Mouse (Mus musculus): Measurements from ENCODE around the gene Tex2. TPM values are rescaled to one million over a fixed set of nuclear protein-coding genes. Genes with fewer than 3 reads are reported as not detected.
A peak's percentile ranks its signal among the peaks of the same experiment; 100 is the strongest.

Tex2 gene
- polyA plus RNA-seq, 1 experiment from 2014 or later, result 37.5 TPM

DNA sequence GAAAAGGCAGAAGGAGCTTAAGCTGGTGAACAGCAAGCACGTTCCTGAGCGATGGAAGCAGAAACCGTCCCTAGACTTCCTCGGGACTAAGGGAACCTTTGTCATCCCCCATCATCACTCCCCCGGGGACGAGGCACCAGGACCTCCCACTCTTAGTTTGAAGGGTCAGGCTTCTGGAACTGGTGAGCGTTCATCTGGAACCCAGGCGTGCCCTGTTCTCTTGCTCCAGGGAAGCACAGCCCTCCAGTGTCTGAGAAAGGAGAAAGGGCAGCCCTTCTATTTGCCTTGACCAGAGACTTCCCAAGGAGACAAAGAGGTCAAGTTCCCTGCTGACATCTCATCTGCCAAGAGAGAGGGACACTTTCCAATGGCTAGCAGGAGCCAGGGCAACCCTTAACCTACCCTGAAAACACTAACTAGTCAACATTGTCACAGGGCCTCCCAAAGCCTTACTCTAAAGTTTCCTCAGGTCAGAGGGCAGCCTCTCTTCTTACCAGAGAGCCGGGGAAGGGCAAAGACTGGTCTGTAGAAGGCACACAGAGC is 80.9 kb downstream of the Tex2 start:
- Histone ChIP-seq H3K27ac (ENCODE audit: low read length) (no peak overlapping the region), H3K4me2 (ENCODE audit: low read length) (no peak overlapping the region), H3K27me3 (ENCODE audit: control insufficient read depth, insufficient read depth, low read depth, low read length) (no peaks in the 10 kb centered on the region), H3K9ac (ENCODE audit: low read depth, low read length) (no peak overlapping the region), H3K36me3 (ENCODE audit: control insufficient read depth, insufficient read depth, low read length) (no peaks in the 10 kb centered on the region; the same call in 1 of the 2 replicates), H3K9me3 (replicated peaks; ENCODE audit: control insufficient read depth, low read length, poor library complexity, severe bottlenecking) (no peaks in the 10 kb centered on the region), H3K4me3 (ENCODE audit: low read depth, low read length) (no peak overlapping the region), H3K4me1 (ENCODE audit: control insufficient read depth, insufficient read depth, low read length) (peaks cover 10% of the 10 kb centered on the region)
- 63% methylated on average over 9 of the region's 9 CpGs for WGBS
- no peak for ATAC-seq

DNA sequence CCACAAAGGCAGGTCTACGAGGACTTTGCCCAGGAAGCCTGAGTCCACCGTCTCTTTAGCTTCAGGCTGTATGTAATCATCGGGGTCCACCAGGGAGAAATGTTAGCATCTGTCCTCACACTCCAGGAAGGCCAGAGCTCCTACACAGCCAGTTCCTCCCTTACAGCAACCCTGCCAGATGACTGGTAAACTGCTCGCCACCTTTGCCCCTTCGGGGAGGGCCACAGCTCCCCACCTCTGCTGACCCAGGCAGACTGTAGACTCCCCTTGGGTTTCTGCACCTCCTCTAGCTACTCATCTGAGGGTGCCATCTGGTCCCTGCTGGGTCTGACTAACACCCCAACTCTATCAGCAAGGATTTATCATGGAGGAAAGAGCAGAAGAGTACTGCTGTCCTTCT is 83.4 kb downstream of the Tex2 start:
- no peaks in the 10 kb centered on the region for H3K4me1 ChIP-seq (ENCODE audit: control insufficient read depth, insufficient read depth, low read length)
- H3K27ac ChIP-seq (ENCODE audit: low read length), result no peak overlapping the region
- no peak overlapping the region for H3K4me2 ChIP-seq (ENCODE audit: low read length)
- H3K36me3 ChIP-seq (ENCODE audit: control insufficient read depth, insufficient read depth, low read length), result no peaks in the 10 kb centered on the region; the same call in 1 of the 2 replicates
- WGBS, result 80% methylated on average over 5 of the region's 5 CpGs
- no peak overlapping the region for H3K4me3 ChIP-seq (ENCODE audit: low read depth, low read length)
- no peak for ATAC-seq
- no peaks in the 10 kb centered on the region for H3K9me3 ChIP-seq (replicated peaks; ENCODE audit: control insufficient read depth, low read length, poor library complexity, severe bottlenecking)
- H3K9ac ChIP-seq (ENCODE audit: low read depth, low read length), result no peak overlapping the region
- no peaks in the 10 kb centered on the region for H3K27me3 ChIP-seq (ENCODE audit: control insufficient read depth, insufficient read depth, low read depth, low read length)

DNA sequence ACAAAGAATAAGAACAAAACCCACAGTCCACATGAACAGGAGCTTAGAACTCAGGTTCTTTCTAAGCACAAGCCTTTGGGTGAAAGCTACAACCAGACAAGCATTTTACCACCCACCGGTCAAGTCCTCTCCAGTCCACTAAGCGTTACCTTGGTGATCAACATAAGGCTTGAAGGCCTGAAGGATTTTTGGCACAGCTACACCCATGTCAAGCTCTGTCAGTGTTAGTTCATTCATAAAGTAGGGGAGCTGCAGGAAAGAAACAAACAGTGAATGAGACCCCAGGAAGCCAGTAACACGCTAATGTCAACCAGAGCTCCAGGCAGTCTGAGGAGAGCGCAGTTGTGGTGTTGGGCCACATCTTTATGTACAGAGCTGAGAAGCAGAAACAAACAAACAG is 84.1 kb downstream of the Tex2 start:
- Histone ChIP-seq H3K4me1 (ENCODE audit: control insufficient read depth, insufficient read depth, low read length) (no peaks in the 10 kb centered on the region), H3K9ac (ENCODE audit: low read depth, low read length) (no peak overlapping the region), H3K9me3 (replicated peaks; ENCODE audit: control insufficient read depth, low read length, poor library complexity, severe bottlenecking) (no peaks in the 10 kb centered on the region), H3K27ac (ENCODE audit: low read length) (no peak overlapping the region), H3K36me3 (ENCODE audit: control insufficient read depth, insufficient read depth, low read length) (no peaks in the 10 kb centered on the region; the same call in 1 of the 2 replicates), H3K4me3 (ENCODE audit: low read depth, low read length) (no peak overlapping the region), H3K27me3 (ENCODE audit: control insufficient read depth, insufficient read depth, low read depth, low read length) (no peaks in the 10 kb centered on the region), H3K4me2 (ENCODE audit: low read length) (no peak overlapping the region)
- WGBS, result 54% methylated on average over 4 of the region's 4 CpGs
- no peak for ATAC-seq

DNA sequence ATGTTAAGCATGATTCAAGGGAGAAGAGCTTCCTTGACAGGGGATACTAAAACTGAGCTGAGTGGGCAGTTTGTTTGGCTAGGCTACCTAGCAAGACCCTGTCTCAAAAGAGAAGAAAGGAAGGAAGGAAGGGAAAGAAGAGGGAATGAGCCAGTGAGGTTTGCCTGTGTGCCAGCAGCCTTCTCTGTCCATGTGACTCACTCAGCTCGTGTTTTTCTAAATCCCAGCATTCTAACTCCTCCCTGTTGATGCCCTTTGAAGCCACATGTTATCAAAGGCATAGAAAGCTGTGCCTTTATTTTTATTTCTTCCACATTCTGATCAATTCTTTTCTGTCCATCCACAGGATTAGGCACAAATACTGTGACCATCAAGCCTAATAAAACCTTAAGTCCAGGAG is 85.3 kb downstream of the Tex2 start:
- 6% methylated on average over 1 of the region's 1 CpGs for WGBS
- ATAC-seq, result no peak

DNA sequence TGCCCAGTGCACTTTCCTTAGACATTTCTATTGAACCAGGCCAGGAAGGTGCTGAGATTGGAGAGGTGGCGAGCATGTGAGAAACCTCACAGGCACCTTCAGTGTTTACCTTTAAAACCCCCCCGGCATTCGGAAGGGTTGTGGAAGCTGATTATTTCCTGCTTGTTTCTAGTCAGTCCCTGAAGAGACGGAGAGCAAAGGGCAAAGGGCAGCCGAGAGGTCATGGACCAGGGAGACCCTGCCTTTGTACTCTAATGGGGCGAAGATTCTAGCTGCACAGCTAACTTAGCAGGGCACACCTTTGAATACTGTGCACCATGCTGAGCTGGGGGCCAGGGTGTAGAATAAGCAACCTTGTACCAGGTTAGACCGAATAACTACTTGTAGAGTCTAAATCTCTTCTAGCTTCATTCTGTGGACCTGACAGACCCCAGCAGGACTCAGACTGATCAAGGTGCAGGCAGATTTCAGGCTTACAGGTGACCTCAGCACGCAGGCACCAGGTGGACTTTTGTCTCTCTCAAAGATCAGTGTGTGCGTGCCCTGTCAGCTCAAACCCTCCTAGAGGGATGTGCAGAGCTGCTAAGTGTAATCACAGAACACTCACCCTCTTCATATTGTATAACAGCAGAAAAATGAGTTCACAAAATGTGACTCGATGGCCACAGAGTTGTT is 85.9 kb downstream of the Tex2 start:
- Histone ChIP-seq H3K36me3 (ENCODE audit: control insufficient read depth, insufficient read depth, low read length) (no peaks in the 10 kb centered on the region; the same call in 1 of the 2 replicates), H3K9ac (ENCODE audit: low read depth, low read length) (no peak overlapping the region), H3K27ac (ENCODE audit: low read length) (no peak overlapping the region), H3K4me2 (ENCODE audit: low read length) (no peak overlapping the region), H3K4me1 (ENCODE audit: control insufficient read depth, insufficient read depth, low read length) (no peaks in the 10 kb centered on the region), H3K4me3 (ENCODE audit: low read depth, low read length) (no peak overlapping the region), H3K9me3 (replicated peaks; ENCODE audit: control insufficient read depth, low read length, poor library complexity, severe bottlenecking) (no peaks in the 10 kb centered on the region), H3K27me3 (ENCODE audit: control insufficient read depth, insufficient read depth, low read depth, low read length) (no peaks in the 10 kb centered on the region)
- 38% methylated on average over 10 of the region's 10 CpGs for WGBS
- no peak for ATAC-seq

More for the DNA sequence above, 85.3 kb downstream of the Tex2 start:
- Histone ChIP-seq H3K4me2 (ENCODE audit: low read length) (no peak overlapping the region), H3K27ac (ENCODE audit: low read length) (no peak overlapping the region), H3K9me3 (replicated peaks; ENCODE audit: control insufficient read depth, low read length, poor library complexity, severe bottlenecking) (no peaks in the 10 kb centered on the region), H3K9ac (ENCODE audit: low read depth, low read length) (no peak overlapping the region), H3K4me3 (ENCODE audit: low read depth, low read length) (no peak overlapping the region), H3K36me3 (ENCODE audit: control insufficient read depth, insufficient read depth, low read length) (no peaks in the 10 kb centered on the region; the same call in 1 of the 2 replicates), H3K27me3 (ENCODE audit: control insufficient read depth, insufficient read depth, low read depth, low read length) (no peaks in the 10 kb centered on the region), H3K4me1 (ENCODE audit: control insufficient read depth, insufficient read depth, low read length) (no peaks in the 10 kb centered on the region)

DNA sequence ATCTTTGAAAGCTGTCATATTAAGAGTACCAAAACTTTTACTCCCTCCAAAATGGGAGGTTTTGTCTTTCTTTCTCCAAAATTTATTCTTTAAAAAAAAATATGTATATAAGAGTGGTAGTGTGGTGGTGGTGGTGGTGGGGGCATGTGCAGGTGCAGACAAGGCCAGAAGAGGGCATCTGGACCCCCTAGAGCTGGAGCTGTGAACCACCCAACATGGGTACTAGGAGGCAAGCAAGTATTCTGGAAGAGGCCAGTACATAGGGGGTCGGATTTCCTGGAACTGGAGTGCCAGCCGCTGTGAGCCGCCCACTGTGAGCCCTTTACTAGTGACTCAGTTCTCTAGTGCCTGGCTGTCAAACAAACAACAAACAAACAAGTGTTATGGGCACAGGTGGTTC is 90.7 kb downstream of the Tex2 start:
- no peak overlapping the region for H3K4me3 ChIP-seq (ENCODE audit: low read depth, low read length)
- ATAC-seq, result peak; percentile 21; the same call in 1 of the 2 replicates
- H3K9ac ChIP-seq (ENCODE audit: low read depth, low read length), result no peak overlapping the region
- 26% methylated on average over 3 of the region's 3 CpGs for WGBS
- no peak overlapping the region for H3K27ac ChIP-seq (ENCODE audit: low read length)
- H3K36me3 ChIP-seq (ENCODE audit: control insufficient read depth, insufficient read depth, low read length), result no peaks in the 10 kb centered on the region
- H3K9me3 ChIP-seq (replicated peaks; ENCODE audit: control insufficient read depth, low read length, poor library complexity, severe bottlenecking), result no peaks in the 10 kb centered on the region
- H3K27me3 ChIP-seq (ENCODE audit: control insufficient read depth, insufficient read depth, low read depth, low read length), result no peaks in the 10 kb centered on the region
- peaks cover 6% of the 10 kb centered on the region for H3K4me1 ChIP-seq (ENCODE audit: control insufficient read depth, insufficient read depth, low read length)
- no peak overlapping the region for H3K4me2 ChIP-seq (ENCODE audit: low read length)

DNA sequence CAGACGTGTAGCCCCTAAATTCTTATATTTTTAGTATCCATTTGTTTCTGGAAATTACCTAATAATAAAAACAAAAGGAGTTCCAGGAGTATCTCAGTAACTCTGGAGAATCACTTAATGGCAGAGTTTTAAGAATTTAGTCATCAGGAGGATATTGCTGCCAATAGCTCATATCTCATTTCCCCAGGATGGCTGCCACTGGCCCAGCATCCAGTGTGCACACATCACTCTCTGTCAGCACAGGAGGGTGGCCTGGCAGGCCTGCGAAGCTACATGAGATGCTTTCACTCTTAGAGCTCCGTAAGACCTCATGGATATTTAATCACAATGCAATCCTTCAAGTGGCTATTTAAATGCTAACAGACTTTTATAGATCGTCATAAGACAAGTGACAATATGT is 91.6 kb downstream of the Tex2 start:
- no peak for ATAC-seq
- no peaks in the 10 kb centered on the region for H3K27me3 ChIP-seq (ENCODE audit: control insufficient read depth, insufficient read depth, low read depth, low read length)
- 33% methylated on average over 4 of the region's 4 CpGs for WGBS

DNA sequence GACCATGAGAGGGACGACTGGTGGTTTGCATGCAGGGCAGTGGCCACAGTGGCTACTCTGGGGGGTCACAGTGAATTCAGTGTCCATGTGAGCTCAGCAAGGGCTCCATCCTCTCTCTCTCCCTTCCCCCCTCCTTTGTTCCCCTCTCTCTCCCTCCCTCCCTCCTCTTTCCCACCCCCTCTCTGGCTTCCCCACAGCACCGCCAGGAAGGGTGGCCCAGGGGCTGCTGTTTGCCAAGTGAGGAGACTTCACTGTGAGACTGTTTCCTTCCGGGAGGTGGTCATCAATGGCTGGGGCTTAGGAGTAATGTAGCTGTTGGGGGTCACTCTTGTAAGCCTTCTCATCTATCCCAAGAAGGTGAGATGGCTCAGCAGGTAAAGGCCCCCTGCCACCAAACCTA is 92.8 kb downstream of the Tex2 start:
- Histone ChIP-seq H3K4me2 (ENCODE audit: low read length) (no peak overlapping the region), H3K27ac (ENCODE audit: low read length) (no peak overlapping the region), H3K4me3 (ENCODE audit: low read depth, low read length) (no peak overlapping the region), H3K9ac (ENCODE audit: low read depth, low read length) (no peak overlapping the region), H3K27me3 (ENCODE audit: control insufficient read depth, insufficient read depth, low read depth, low read length) (no peaks in the 10 kb centered on the region), H3K4me1 (ENCODE audit: control insufficient read depth, insufficient read depth, low read length) (peaks cover 6% of the 10 kb centered on the region), H3K36me3 (ENCODE audit: control insufficient read depth, insufficient read depth, low read length) (no peaks in the 10 kb centered on the region), H3K9me3 (replicated peaks; ENCODE audit: control insufficient read depth, low read length, poor library complexity, severe bottlenecking) (no peaks in the 10 kb centered on the region)
- ATAC-seq, result no peak
- 18% methylated on average over 3 of the region's 3 CpGs for WGBS

More for the DNA sequence above, 91.6 kb downstream of the Tex2 start:
- Histone ChIP-seq H3K9ac (ENCODE audit: low read depth, low read length) (no peak overlapping the region), H3K27ac (ENCODE audit: low read length) (no peak overlapping the region), H3K9me3 (replicated peaks; ENCODE audit: control insufficient read depth, low read length, poor library complexity, severe bottlenecking) (no peaks in the 10 kb centered on the region), H3K4me2 (ENCODE audit: low read length) (no peak overlapping the region), H3K36me3 (ENCODE audit: control insufficient read depth, insufficient read depth, low read length) (no peaks in the 10 kb centered on the region), H3K4me3 (ENCODE audit: low read depth, low read length) (no peak overlapping the region), H3K4me1 (ENCODE audit: control insufficient read depth, insufficient read depth, low read length) (peaks cover 6% of the 10 kb centered on the region)

DNA sequence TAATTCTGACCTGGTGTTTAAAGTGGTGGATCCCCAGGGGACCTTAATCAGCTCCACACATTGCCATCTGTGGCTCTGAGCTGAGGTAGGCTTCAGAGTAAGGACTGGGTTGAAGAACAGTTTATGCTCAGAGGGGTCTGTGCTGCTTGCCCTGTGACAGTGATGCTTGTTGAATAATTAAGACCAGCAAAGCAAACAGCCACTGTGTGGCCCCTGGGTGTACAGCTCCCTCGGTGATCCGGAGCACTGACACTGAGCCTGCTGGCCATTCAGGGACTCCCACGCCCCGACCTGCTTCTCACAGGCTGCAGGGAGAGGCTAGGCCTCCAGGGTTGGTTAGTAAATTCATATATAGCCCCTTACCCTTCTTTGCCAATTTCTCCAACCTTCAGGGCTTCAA is 93.7 kb downstream of the Tex2 start:
- ATAC-seq, result no peak
- H3K4me3 ChIP-seq (ENCODE audit: low read depth, low read length), result no peak overlapping the region

More for the DNA sequence above, 93.7 kb downstream of the Tex2 start:
- Histone ChIP-seq H3K27me3 (ENCODE audit: control insufficient read depth, insufficient read depth, low read depth, low read length) (no peaks in the 10 kb centered on the region), H3K36me3 (ENCODE audit: control insufficient read depth, insufficient read depth, low read length) (no peaks in the 10 kb centered on the region), H3K9ac (ENCODE audit: low read depth, low read length) (no peak overlapping the region), H3K27ac (ENCODE audit: low read length) (no peak overlapping the region), H3K4me1 (ENCODE audit: control insufficient read depth, insufficient read depth, low read length) (peaks cover 6% of the 10 kb centered on the region), H3K4me2 (ENCODE audit: low read length) (no peak overlapping the region), H3K9me3 (replicated peaks; ENCODE audit: control insufficient read depth, low read length, poor library complexity, severe bottlenecking) (no peaks in the 10 kb centered on the region)
- WGBS, result 38% methylated on average over 4 of the region's 4 CpGs

Data from midbrain, embryonic 16.5 days (tissue).